Mouse (Mus musculus) left cerebral cortex, adult 2 months (tissue): ENCODE measurements at regions not wholly inside any gene's neighbourhood (a gene's known extent, or its start where the extent isn't known, plus 50 kb on each side); places are given as distances from the start of the nearest gene placed in this dataset.

Experiments used
- DNase-seq, 2 experiments: peaks; one replicate each; pipeline ENCODE4 v3.0.0; 2021 to 2022; ENCODE audit warnings: low spot score in 2 of 2, mixed read lengths in 1 of 2; ENCODE audit errors: extremely low spot score in 1 of 2
- H3K27ac ChIP-seq: fragments of 200-600 bp; 2 replicates; pipeline ENCODE4 v1.8.1; 2022
- H3K4me3 ChIP-seq: fragments of 200-600 bp; 2 replicates; pipeline ENCODE4 v1.8.1; 2022
- CTCF ChIP-seq: fragments of 200-600 bp; IDR thresholded peaks from 2 replicates; pipeline ENCODE4 v1.8.1; 2022; ENCODE audit warnings: antibody characterized with exemption, mild to moderate bottlenecking, moderate library complexity
- intact Hi-C: fragments of 180-260 bp; cut with DNase I; formaldehyde crosslinking; loops from one replicate; pipeline ENCODE4 v1.15.1; 2025

DNA sequence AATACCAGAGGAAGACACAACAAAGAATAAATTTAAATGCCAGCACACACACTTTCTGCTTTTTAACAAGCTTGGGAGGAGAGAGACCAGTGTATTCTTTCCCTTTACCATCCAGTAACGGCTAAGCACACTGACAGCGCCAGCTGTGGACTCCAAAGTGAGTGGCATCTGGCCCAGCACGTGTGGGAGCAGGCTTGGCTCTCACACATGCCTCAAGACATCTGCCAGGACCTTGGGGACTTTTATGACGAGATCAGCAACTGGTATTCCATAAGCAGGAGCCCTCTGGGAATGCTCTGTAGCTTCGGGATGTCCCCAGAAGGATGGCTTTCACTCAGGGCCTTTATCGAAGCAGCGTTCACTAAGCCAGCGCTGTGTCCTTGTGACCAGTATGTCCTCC, 92.0 kb upstream of the Gm10234 start:
- intact Hi-C loops = no loop called here
- Histone ChIP-seq H3K27ac (no peak overlapping the region), H3K4me3 (no peak overlapping the region)
- TF ChIP-seq CTCF = no peak
- DNase-seq = no peak

GRCm38 (mm10) chr6:95234712-95235111, 87.2 kb upstream of the Gm10234 start:
- Histone ChIP-seq H3K27ac (no peak overlapping the region), H3K4me3 (no peak overlapping the region)
- DNase-seq = no peak
- intact Hi-C loops = no loop called here
- no peak for TF ChIP-seq CTCF

DNA sequence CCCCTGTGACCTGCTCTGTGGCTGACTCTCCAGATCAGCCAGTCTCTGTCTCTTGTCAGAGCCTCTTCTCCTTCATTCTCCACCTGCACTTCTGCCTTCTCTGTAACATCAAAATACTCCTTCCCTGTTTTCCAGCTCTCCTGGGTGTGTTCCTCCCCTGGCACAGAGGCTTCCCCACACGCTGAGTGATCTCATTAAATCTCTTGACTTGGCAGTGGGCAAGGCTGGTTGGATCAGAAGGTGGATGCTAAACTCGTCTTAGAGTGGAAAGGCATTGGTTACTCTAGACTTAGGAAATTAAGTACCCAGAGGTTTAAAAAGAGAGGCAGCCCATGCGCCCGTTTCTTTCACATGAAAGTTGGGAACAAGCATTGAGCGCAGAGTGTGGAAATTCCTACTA, 78.3 kb upstream of the Gm10234 start:
- intact Hi-C loops = no loop called here
- H3K27ac ChIP-seq = no peak overlapping the region
- H3K4me3 ChIP-seq = no peak overlapping the region
- DNase-seq = no peak
- no peak for TF ChIP-seq CTCF

GRCm38 (mm10) chr6:95244911-95245310, 77.0 kb upstream of the Gm10234 start:
- H3K4me3 ChIP-seq = no peak overlapping the region
- intact Hi-C loops = no loop called here
- no peak overlapping the region for H3K27ac ChIP-seq
- no peak for TF ChIP-seq CTCF
- DNase-seq = no peak

DNA sequence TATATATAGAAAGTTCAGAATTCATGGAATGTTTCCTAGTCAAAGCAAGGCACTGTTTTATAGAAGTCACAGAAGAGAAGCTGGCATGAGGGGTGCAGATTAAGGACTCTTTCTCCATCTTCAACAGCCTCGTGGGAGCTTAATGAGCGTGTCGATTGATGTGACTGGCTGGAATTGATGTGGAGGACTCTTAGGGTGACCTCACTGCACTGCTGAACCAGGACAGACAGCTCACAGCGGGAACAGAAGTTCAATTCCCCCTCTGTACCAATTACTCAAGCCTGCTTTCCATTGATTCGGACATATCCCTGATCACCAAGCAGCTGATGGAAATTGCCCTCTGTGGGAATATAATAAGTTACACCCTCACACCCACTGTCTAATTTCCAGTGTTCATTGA, 65.6 kb upstream of the Gm10234 start:
- no peak overlapping the region for H3K4me3 ChIP-seq
- intact Hi-C loops = no loop called here
- H3K27ac ChIP-seq = no peak overlapping the region
- DNase-seq = no peak
- no peak for TF ChIP-seq CTCF

GRCm38 (mm10) chr6:95261001-95261400, 60.9 kb upstream of the Gm10234 start:
- intact Hi-C loops = no loop called here
- no peak for TF ChIP-seq CTCF
- no peak overlapping the region for H3K4me3 ChIP-seq
- H3K27ac ChIP-seq = no peak overlapping the region
- DNase-seq = no peak

GRCm38 (mm10) chr6:95264011-95264869, 57.7 kb upstream of the Gm10234 start:
- DNase-seq = no peak
- no peak overlapping the region for H3K27ac ChIP-seq
- intact Hi-C loops = no loop called here
- TF ChIP-seq CTCF = no peak
- no peak overlapping the region for H3K4me3 ChIP-seq

DNA sequence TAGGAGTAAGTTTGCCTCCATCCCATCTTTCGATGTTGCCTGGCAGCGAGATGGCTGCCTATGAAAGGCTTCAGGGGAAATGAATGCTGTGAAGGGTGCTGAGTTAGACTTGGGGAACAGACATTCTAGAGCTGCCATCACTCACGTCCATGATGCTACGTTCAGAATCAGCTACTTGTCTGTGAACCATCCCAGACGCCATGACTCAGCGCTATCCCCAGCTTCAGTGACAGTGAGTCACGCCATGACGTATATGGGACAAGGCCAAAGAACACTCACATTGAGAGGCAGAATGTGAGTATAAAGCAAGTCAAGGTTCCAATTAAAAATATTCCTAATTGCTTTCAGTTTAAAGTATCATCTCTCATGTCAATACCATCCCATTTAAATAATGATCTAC, 52.4 kb upstream of the Gm10234 start:
- intact Hi-C loops = no loop called here
- H3K27ac ChIP-seq = no peak overlapping the region
- H3K4me3 ChIP-seq = no peak overlapping the region
- no peak for DNase-seq
- TF ChIP-seq CTCF = no peak
